Mouse (Mus musculus): ENCODE results near the gene Fsip1. TPM values are rescaled to one million over a fixed set of nuclear protein-coding genes. Genes with fewer than 3 reads are reported as not detected.
"Not testable (repeated sequence)": the region's sequence is repeated elsewhere in the genome, so short reads cannot be mapped to it uniquely, and the experiment has no call there.

Fsip1 gene
- polyA plus RNA-seq, 1 experiment from 2014 or later = 1.0 TPM

GRCm38 (mm10) chr2:118160991-118161390 lies 95.8 kb downstream of the Fsip1 start:
- Histone ChIP-seq H3K4me1 (ENCODE audit: control insufficient read depth, insufficient read depth, low read length) (peaks cover 35% of the 10 kb centered on the region), H3K36me3 (ENCODE audit: control insufficient read depth, insufficient read depth, low read length) (no peaks in the 10 kb centered on the region), H3K27me3 (replicated peaks; ENCODE audit: control insufficient read depth, insufficient read depth, low read length) (no peaks in the 10 kb centered on the region), H3K27ac (replicated peaks; ENCODE audit: low read depth, low read length) (peak overlapping the region; percentile 67), H3K4me2 (ENCODE audit: low read depth, low read length) (no peak overlapping the region), H3K4me3 (ENCODE audit: low read depth, low read length) (no peak overlapping the region), H3K9me3 (ENCODE audit: control insufficient read depth, low read length) (no peaks in the 10 kb centered on the region), H3K9ac (ENCODE audit: low read depth, low read length) (no peak overlapping the region)
- WGBS = 60% methylated on average over 2 of the region's 2 CpGs
- DNase-seq (ENCODE audit: low spot score) = peak; percentile 75
- no peak for ATAC-seq (ENCODE audit: low read depth)

- no peaks in the 10 kb centered on the region for H3K27me3 ChIP-seq (replicated peaks; ENCODE audit: control insufficient read depth, insufficient read depth, low read length)
- H3K4me1 ChIP-seq (ENCODE audit: control insufficient read depth, insufficient read depth, low read length) = peaks cover 35% of the 10 kb centered on the region
- H3K4me3 ChIP-seq (ENCODE audit: low read depth, low read length) = no peak overlapping the region
- H3K4me2 ChIP-seq (ENCODE audit: low read depth, low read length) = no peak overlapping the region; the same call in 1 of the 2 replicates
- H3K27ac ChIP-seq (replicated peaks; ENCODE audit: low read depth, low read length) = peak overlapping the region; percentile 67
- peak; percentile 71 for ATAC-seq (ENCODE audit: low read depth)
- no peaks in the 10 kb centered on the region for H3K9me3 ChIP-seq (ENCODE audit: control insufficient read depth, low read length)
- no peaks in the 10 kb centered on the region for H3K36me3 ChIP-seq (ENCODE audit: control insufficient read depth, insufficient read depth, low read length)
- no peak overlapping the region for H3K9ac ChIP-seq (ENCODE audit: low read depth, low read length)
- peak; percentile 67 for DNase-seq (ENCODE audit: low spot score)
- WGBS = 18% methylated on average over 6 of the region's 6 CpGs
These were observed 96.2 kb downstream of the Fsip1 start for GRCm38 (mm10) chr2:118160547-118160946.

DNA sequence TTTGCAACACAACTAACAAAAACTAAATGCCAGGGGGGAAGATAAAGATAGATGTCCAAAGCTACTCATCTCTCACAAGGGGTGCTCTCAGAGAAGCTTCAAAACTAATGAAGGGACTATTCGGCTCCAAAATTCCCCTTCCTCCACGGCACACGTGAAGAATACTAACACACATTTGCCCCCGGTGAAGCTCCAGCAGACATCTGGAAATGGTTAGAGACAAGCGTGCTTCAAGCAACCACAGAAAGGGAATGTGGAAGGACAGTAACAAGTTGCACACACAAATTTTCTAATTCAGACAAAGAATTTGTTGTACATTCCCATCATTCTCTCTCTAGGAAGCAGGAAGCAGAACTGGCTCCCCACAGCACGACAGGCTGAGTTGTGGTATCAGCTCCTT lies 97.6 kb downstream of the Fsip1 start:
- no peak overlapping the region for H3K4me3 ChIP-seq (ENCODE audit: low read depth, low read length)
- no peak overlapping the region for H3K9ac ChIP-seq (ENCODE audit: low read depth, low read length)
- ATAC-seq (ENCODE audit: low read depth) (no peak), DNase-seq (ENCODE audit: low spot score) (peak; percentile 88)
- H3K36me3 ChIP-seq (ENCODE audit: control insufficient read depth, insufficient read depth, low read length) = no peaks in the 10 kb centered on the region
- H3K9me3 ChIP-seq (ENCODE audit: control insufficient read depth, low read length) = no peaks in the 10 kb centered on the region
- 19% methylated on average over 6 of the region's 6 CpGs for WGBS
- H3K4me1 ChIP-seq (ENCODE audit: control insufficient read depth, insufficient read depth, low read length) = peaks cover 35% of the 10 kb centered on the region
- H3K4me2 ChIP-seq (ENCODE audit: low read depth, low read length) = 0 out of 2 replicates have a peak overlapping the region, but pooled peaks have one; percentile 4
- peak overlapping the region; percentile 67; the same call in 1 of the 2 replicates for H3K27ac ChIP-seq (replicated peaks; ENCODE audit: low read depth, low read length)
- no peaks in the 10 kb centered on the region for H3K27me3 ChIP-seq (replicated peaks; ENCODE audit: control insufficient read depth, insufficient read depth, low read length)

DNA sequence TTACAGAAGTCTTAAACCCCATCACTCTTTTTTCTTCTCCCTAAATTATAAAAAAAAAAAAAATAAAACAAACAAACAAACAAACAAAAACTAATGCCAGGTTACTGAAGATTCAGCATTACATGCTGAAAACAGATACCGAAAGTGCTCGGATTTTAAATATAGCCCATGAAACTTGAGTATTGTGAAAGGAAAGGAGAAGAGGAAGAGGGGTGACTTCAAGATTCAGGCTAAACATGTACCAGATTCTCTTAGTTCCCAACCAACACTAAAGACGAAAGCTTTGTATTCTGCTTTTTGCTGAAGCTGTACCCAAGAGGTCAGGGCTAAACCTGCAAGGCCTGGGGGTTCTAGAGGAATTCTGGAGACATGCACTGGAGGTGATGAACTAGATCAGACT lies 98.7 kb downstream of the Fsip1 start:
- 60% methylated on average over 3 of the region's 3 CpGs for WGBS
- Histone ChIP-seq H3K4me2 (ENCODE audit: low read depth, low read length) (no peak overlapping the region), H3K9ac (ENCODE audit: low read depth, low read length) (no peak overlapping the region), H3K36me3 (ENCODE audit: control insufficient read depth, insufficient read depth, low read length) (no peaks in the 10 kb centered on the region), H3K27ac (replicated peaks; ENCODE audit: low read depth, low read length) (peak overlapping the region; percentile 13; the same call in 1 of the 2 replicates), H3K4me1 (ENCODE audit: control insufficient read depth, insufficient read depth, low read length) (peaks cover 35% of the 10 kb centered on the region), H3K9me3 (ENCODE audit: control insufficient read depth, low read length) (no peaks in the 10 kb centered on the region), H3K4me3 (ENCODE audit: low read depth, low read length) (no peak overlapping the region), H3K27me3 (replicated peaks; ENCODE audit: control insufficient read depth, insufficient read depth, low read length) (no peaks in the 10 kb centered on the region)
- DNase-seq (ENCODE audit: low spot score) = no peak
- ATAC-seq (ENCODE audit: low read depth) = no peak

DNA sequence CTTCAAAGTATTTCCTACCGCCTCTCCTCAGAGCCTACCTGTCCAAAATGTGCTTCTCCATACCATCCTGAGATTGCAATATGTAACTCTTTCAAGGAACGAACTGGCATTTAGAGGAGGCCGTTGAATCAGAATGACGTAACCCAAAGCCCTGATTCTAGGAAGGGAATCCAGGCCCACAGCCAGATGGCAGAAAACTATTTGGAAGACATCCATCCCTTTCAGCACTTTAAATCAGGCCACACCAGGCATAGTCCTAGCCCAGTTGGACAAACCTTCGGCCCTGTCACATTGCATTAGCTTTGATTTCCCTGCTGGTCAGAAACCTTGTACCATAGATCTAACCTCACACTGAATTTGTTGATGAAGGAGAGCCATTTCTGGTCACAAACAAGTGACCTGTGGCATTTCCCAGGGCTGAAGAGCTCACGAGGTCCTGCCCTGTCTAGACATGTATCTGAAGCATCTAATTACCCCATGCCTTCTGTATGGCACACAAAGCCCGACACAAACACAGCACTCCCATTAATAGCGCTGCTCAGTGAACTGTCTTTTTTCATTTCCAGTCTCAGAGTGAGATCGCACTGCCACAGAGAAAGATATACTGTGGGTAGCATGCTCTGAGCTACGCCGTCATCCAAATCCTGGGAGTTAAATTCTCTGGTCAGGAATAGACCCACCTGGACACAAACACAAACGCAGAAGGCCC lies 106.8 kb downstream of the Fsip1 start:
- Histone ChIP-seq H3K27me3 (replicated peaks; ENCODE audit: control insufficient read depth, insufficient read depth, low read length) (no peaks in the 10 kb centered on the region), H3K4me2 (ENCODE audit: low read depth, low read length) (no peak overlapping the region), H3K9ac (ENCODE audit: low read depth, low read length) (no peak overlapping the region), H3K9me3 (ENCODE audit: control insufficient read depth, low read length) (no peaks in the 10 kb centered on the region), H3K4me3 (ENCODE audit: low read depth, low read length) (no peak overlapping the region), H3K36me3 (ENCODE audit: control insufficient read depth, insufficient read depth, low read length) (no peaks in the 10 kb centered on the region), H3K4me1 (ENCODE audit: control insufficient read depth, insufficient read depth, low read length) (peaks cover 5% of the 10 kb centered on the region), H3K27ac (replicated peaks; ENCODE audit: low read depth, low read length) (no peak overlapping the region)
- DNase-seq (ENCODE audit: low spot score) (peak; percentile 77), ATAC-seq (ENCODE audit: low read depth) (peak; percentile 70; the same call in 1 of the 2 replicates)
- WGBS = 53% methylated on average over 12 of the region's 12 CpGs

- WGBS = 67% methylated on average over 4 of the region's 4 CpGs
- Histone ChIP-seq H3K27ac (replicated peaks; ENCODE audit: low read depth, low read length) (no peak overlapping the region), H3K4me2 (ENCODE audit: low read depth, low read length) (no peak overlapping the region), H3K9me3 (ENCODE audit: control insufficient read depth, low read length) (no peaks in the 10 kb centered on the region), H3K4me3 (ENCODE audit: low read depth, low read length) (no peak overlapping the region), H3K27me3 (replicated peaks; ENCODE audit: control insufficient read depth, insufficient read depth, low read length) (no peaks in the 10 kb centered on the region), H3K4me1 (ENCODE audit: control insufficient read depth, insufficient read depth, low read length) (peaks cover 5% of the 10 kb centered on the region), H3K36me3 (ENCODE audit: control insufficient read depth, insufficient read depth, low read length) (no peaks in the 10 kb centered on the region), H3K9ac (ENCODE audit: low read depth, low read length) (no peak overlapping the region)
- ATAC-seq (ENCODE audit: low read depth) = no peak
- no peak for DNase-seq (ENCODE audit: low spot score)
These were observed 108.2 kb downstream of the Fsip1 start for GRCm38 (mm10) chr2:118148321-118149142.

DNA sequence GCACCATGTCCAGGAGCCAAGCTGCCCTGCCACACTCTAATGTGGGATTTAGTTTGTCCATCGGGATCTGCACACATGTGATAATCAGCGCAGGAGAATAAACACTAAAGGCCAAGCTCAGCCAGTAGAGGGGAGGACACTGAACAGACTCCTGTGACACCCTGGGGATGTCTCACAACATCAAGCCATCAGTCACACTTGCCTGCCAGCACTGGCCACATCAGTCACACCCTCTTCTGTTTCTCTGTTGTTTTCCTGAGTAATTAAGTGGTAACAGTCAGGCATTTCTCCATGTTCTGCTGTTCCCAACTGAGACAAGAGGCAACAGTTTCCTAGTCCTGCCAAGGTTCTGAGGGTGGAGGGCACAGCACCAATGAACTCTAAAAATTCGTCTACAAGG lies 109.0 kb downstream of the Fsip1 start:
- WGBS = 65% methylated on average over 3 of the region's 3 CpGs
- H3K4me2 ChIP-seq (ENCODE audit: low read depth, low read length); H3K9me3 ChIP-seq (ENCODE audit: control insufficient read depth, low read length); ATAC-seq (ENCODE audit: low read depth); H3K27me3 ChIP-seq (replicated peaks; ENCODE audit: control insufficient read depth, insufficient read depth, low read length); H3K4me1 ChIP-seq (ENCODE audit: control insufficient read depth, insufficient read depth, low read length); H3K36me3 ChIP-seq (ENCODE audit: control insufficient read depth, insufficient read depth, low read length); H3K4me3 ChIP-seq (ENCODE audit: low read depth, low read length); DNase-seq (ENCODE audit: low spot score); H3K27ac ChIP-seq (replicated peaks; ENCODE audit: low read depth, low read length); H3K9ac ChIP-seq (ENCODE audit: low read depth, low read length): not testable (repeated sequence)

DNA sequence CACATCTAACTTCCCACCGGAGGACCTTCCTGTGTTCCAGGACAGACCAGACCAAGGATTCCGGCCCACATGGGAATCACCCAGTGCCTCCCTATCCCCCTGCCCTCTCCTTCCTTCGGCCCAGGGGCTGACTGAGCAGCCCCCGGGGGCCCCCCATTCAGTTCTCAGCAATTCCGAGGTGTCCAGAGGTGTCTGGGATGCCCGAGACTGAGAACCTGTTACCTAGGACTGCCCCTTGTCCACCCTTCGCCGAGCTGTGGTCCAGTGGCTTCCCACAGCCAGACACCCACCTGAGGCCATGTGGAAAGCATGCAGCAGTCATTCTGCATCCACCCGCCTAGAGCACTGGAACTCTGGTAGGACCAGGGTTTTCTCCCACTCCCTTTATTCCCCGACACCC lies 115.1 kb downstream of the Fsip1 start:
- no peaks in the 10 kb centered on the region for H3K27me3 ChIP-seq (replicated peaks; ENCODE audit: control insufficient read depth, insufficient read depth, low read length)
- ATAC-seq (ENCODE audit: low read depth) (no peak), DNase-seq (ENCODE audit: low spot score) (no peak)
- 86% methylated on average over 10 of the region's 10 CpGs for WGBS
- H3K9me3 ChIP-seq (ENCODE audit: control insufficient read depth, low read length) = no peaks in the 10 kb centered on the region
- H3K4me3 ChIP-seq (ENCODE audit: low read depth, low read length) = no peak overlapping the region
- no peak overlapping the region for H3K9ac ChIP-seq (ENCODE audit: low read depth, low read length)
- H3K27ac ChIP-seq (replicated peaks; ENCODE audit: low read depth, low read length) = no peak overlapping the region
- no peak overlapping the region for H3K4me2 ChIP-seq (ENCODE audit: low read depth, low read length)
- H3K4me1 ChIP-seq (ENCODE audit: control insufficient read depth, insufficient read depth, low read length) = no peaks in the 10 kb centered on the region; the same call in 1 of the 2 replicates
- no peaks in the 10 kb centered on the region for H3K36me3 ChIP-seq (ENCODE audit: control insufficient read depth, insufficient read depth, low read length)

Data from embryonic facial prominence, embryonic 14.5 days (tissue).